Mouse (Mus musculus): ENCODE results near the gene Mrpl55.

- TF ChIP-seq CTCF (IDR thresholded peaks at IDR 0.05; ENCODE audit: borderline replicate concordance, insufficient read depth, low read length) (no peak), POLR2A (IDR thresholded peaks at IDR 0.05; ENCODE audit: low read depth, low read length) (no peak)
Measured at GRCm38 (mm10) chr11:59187706-59188105, 14.6 kb upstream of the Mrpl55 start.
